Mouse (Mus musculus) embryonic facial prominence, embryonic 11.5 days (tissue): ENCODE measurements around the gene Pde2a. TPM values are rescaled to one million over a fixed set of nuclear protein-coding genes. Genes with fewer than 3 reads are reported as not detected.

Experiments used
- ATAC-seq: fragments of 200-750 bp; cut with Nextera tagmentation; replicated peaks from 2 replicates; pipeline ENCODE4 v1.8.0; 2017; ENCODE audit warnings: low read depth; ENCODE audit not compliant: insufficient number of reproducible peaks, low FRiP score, low TSS enrichment
- DNase-seq: peaks from one replicate; pipeline ENCODE4 v3.0.0-alpha.2; 2015; ENCODE audit warnings: low spot score
- H3K27ac ChIP-seq: fragments of 300-500 bp; sonication (generic); replicated peaks from 2 replicates; pipeline ENCODE4 v1.5.1; 2014; ENCODE audit warnings: mild to moderate bottlenecking, low read depth, low read length, control low read depth
- H3K27me3 ChIP-seq: fragments of 300-500 bp; sonication (generic); 2 replicates; pipeline ENCODE4 v1.6.1; 2014; ENCODE audit warnings: mild to moderate bottlenecking, low read length, moderate library complexity, mixed read lengths; ENCODE audit not compliant: control insufficient read depth, insufficient read depth
- H3K36me3 ChIP-seq: fragments of 300-500 bp; sonication (generic); replicated peaks from 2 replicates; pipeline ENCODE4 v1.6.1; 2014; ENCODE audit warnings: low read depth, mild to moderate bottlenecking, low read length, moderate library complexity, mixed read lengths; ENCODE audit not compliant: control insufficient read depth, insufficient read depth
- H3K4me1 ChIP-seq: fragments of 300-500 bp; sonication (generic); 2 replicates; pipeline ENCODE4 v1.6.1; 2014; ENCODE audit warnings: low read length, mixed read lengths; ENCODE audit not compliant: control insufficient read depth, insufficient read depth
- H3K4me2 ChIP-seq: fragments of 300-500 bp; sonication (generic); 2 replicates; pipeline ENCODE4 v1.6.1; 2014; ENCODE audit warnings: low read depth, mild to moderate bottlenecking, control low read depth, low read length, moderate library complexity
- H3K4me3 ChIP-seq: fragments of 300-500 bp; sonication (generic); 2 replicates; pipeline ENCODE4 v1.5.1; 2014; ENCODE audit warnings: low read depth, low read length, control low read depth
- H3K9ac ChIP-seq: fragments of 300-500 bp; sonication (generic); replicated peaks from 2 replicates; pipeline ENCODE4 v1.6.1; 2014; ENCODE audit warnings: mild to moderate bottlenecking, control low read depth, low read length
- H3K9me3 ChIP-seq: fragments of 300-500 bp; sonication (generic); replicated peaks from 2 replicates; pipeline ENCODE4 v1.6.1; 2016; ENCODE audit warnings: mild to moderate bottlenecking, low read length, inconsistent platforms, mixed read lengths; ENCODE audit not compliant: control insufficient read depth
- WGBS: fragments of 180-500 bp; shearing (Covaris S2); extraction: QIAGEN DNeasy Blood & Tissue Kit; methylation state at CpG from one replicate; pipeline ENCODE4 v1.1.7; 2014; 5-methylcytosine and 5-hydroxymethylcytosine counted together
- polyA plus RNA-seq: library from polyadenylated mRNA; unstranded; fragments of >200 nt; fragmentation: Nextera tagmentation; extraction: Ambion mirVana; gene quantifications from 2 replicates; pipeline ENCODE4 v1.2.1, GENCODE M21; 2014

Gene Pde2a
- polyA plus RNA-seq, 1 experiment from 2014 or later = 10.6 TPM

DNA sequence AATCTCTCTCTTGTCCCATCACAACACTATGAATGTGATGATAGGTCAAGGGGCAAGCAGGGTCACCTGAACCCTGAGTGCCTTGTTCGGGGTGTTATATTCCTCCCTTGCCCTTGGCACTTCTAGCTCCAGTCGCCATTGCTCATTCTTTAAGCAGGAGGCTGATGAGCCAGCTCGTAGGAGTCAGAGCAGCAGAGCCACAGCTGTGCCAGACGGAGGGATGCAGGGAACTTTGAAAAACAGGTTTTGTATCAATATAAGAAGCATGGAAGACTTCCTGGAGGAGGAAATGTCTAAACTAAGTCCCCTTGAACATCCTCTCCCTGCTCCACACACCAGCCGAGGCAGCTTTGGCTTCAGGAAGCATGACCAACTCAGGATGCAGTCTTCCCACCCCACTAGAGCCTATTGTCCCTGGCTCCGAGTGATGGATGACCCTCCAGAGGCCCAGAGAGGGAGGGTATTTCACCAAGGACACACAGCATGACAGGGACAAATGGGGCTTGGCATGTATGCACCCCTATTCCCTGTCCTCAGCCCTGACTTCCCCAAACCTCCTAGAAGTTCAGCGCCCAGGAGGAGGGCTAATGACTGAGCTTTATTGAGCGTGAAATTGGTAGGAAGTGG lies 60.5 kb downstream of the Pde2a start:
- no peak overlapping the region for H3K9ac ChIP-seq
- no peaks in the 10 kb centered on the region for H3K27me3 ChIP-seq
- no peak overlapping the region for H3K27ac ChIP-seq
- H3K36me3 ChIP-seq = no peaks in the 10 kb centered on the region
- WGBS = 56% methylated on average over 8 of the region's 8 CpGs
- H3K4me1 ChIP-seq = no peaks in the 10 kb centered on the region
- no peak for ATAC-seq
- H3K4me2 ChIP-seq = no peak overlapping the region
- no peaks in the 10 kb centered on the region for H3K9me3 ChIP-seq
- no peak for DNase-seq
- H3K4me3 ChIP-seq = no peak overlapping the region

- WGBS = 81% methylated on average over 9 of the region's 9 CpGs
- H3K36me3 ChIP-seq = no peaks in the 10 kb centered on the region
- no peaks in the 10 kb centered on the region for H3K9me3 ChIP-seq
- DNase-seq = no peak
- ATAC-seq = no peak
- H3K4me1 ChIP-seq = no peaks in the 10 kb centered on the region
- no peak overlapping the region for H3K4me2 ChIP-seq
- no peak overlapping the region for H3K9ac ChIP-seq
- H3K4me3 ChIP-seq = no peak overlapping the region
- H3K27me3 ChIP-seq = no peaks in the 10 kb centered on the region
- H3K27ac ChIP-seq = no peak overlapping the region
Measured at GRCm38 (mm10) chr7:101482499-101483081, 61.1 kb downstream of the Pde2a start.

- DNase-seq = no peak
- WGBS = 68% methylated on average over 9 of the region's 9 CpGs
- Histone ChIP-seq H3K36me3 (no peaks in the 10 kb centered on the region), H3K4me3 (no peak overlapping the region), H3K4me1 (no peaks in the 10 kb centered on the region), H3K4me2 (no peak overlapping the region), H3K9me3 (no peaks in the 10 kb centered on the region), H3K27me3 (no peaks in the 10 kb centered on the region), H3K27ac (no peak overlapping the region), H3K9ac (no peak overlapping the region)
- ATAC-seq = no peak
Measured at GRCm38 (mm10) chr7:101483498-101484115, 62.1 kb downstream of the Pde2a start.

- 73% methylated on average over 5 of the region's 5 CpGs for WGBS
- H3K27ac ChIP-seq = no peak overlapping the region
- no peak for DNase-seq
- no peak overlapping the region for H3K4me2 ChIP-seq
- no peaks in the 10 kb centered on the region for H3K9me3 ChIP-seq
- no peaks in the 10 kb centered on the region for H3K4me1 ChIP-seq
- no peaks in the 10 kb centered on the region for H3K36me3 ChIP-seq
- no peak overlapping the region for H3K4me3 ChIP-seq
- H3K27me3 ChIP-seq = no peaks in the 10 kb centered on the region
- ATAC-seq = no peak
- no peak overlapping the region for H3K9ac ChIP-seq
Measured at GRCm38 (mm10) chr7:101487102-101487501, 65.6 kb downstream of the Pde2a start.

GRCm38 (mm10) chr7:101490952-101491351 lies 69.5 kb downstream of the Pde2a start:
- Histone ChIP-seq H3K4me2 (no peak overlapping the region), H3K27me3 (no peaks in the 10 kb centered on the region), H3K4me3 (no peak overlapping the region), H3K9ac (no peak overlapping the region), H3K4me1 (no peaks in the 10 kb centered on the region), H3K36me3 (no peaks in the 10 kb centered on the region), H3K9me3 (no peaks in the 10 kb centered on the region), H3K27ac (no peak overlapping the region)
- WGBS = 62% methylated on average over 4 of the region's 4 CpGs
- ATAC-seq (no peak), DNase-seq (no peak)

- WGBS = 78% methylated on average over 3 of the region's 3 CpGs
- Histone ChIP-seq H3K27ac (no peak overlapping the region), H3K4me2 (no peak overlapping the region), H3K9me3 (no peaks in the 10 kb centered on the region), H3K4me3 (no peak overlapping the region), H3K36me3 (no peaks in the 10 kb centered on the region), H3K9ac (no peak overlapping the region), H3K27me3 (no peaks in the 10 kb centered on the region), H3K4me1 (no peaks in the 10 kb centered on the region; the same call in 1 of the 2 replicates)
- DNase-seq (no peak), ATAC-seq (no peak)
Measured at GRCm38 (mm10) chr7:101498385-101498784, 76.9 kb downstream of the Pde2a start.

GRCm38 (mm10) chr7:101499251-101499650 lies 77.8 kb downstream of the Pde2a start:
- Histone ChIP-seq H3K9me3 (no peaks in the 10 kb centered on the region), H3K4me2 (no peak overlapping the region), H3K4me1 (no peaks in the 10 kb centered on the region; the same call in none of the 2 replicates), H3K4me3 (no peak overlapping the region), H3K9ac (no peak overlapping the region), H3K27me3 (peaks cover 3% of the 10 kb centered on the region; the same call in 1 of the 2 replicates), H3K27ac (no peak overlapping the region), H3K36me3 (no peaks in the 10 kb centered on the region)
- 57% methylated on average over 9 of the region's 10 CpGs for WGBS
- DNase-seq (no peak), ATAC-seq (no peak)

DNA sequence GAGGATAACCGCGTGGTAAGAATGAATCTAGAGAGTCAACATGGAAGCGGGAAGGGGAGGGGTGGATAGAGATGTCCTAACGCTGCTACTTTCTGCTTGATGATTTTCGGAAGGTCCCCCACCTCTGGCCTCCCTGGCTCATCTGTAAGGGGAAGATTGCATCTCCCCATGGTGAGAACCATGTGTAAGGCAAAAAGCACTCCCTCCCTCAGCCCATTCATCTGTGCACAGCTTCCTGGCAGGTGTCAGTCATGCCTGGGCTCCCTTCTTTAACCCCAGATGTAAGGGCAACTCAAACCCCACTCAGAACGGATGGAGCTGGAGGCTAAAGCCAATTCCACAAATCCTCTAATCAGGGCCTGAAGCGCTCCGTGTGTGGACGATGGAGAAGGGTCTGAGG lies 78.2 kb downstream of the Pde2a start:
- no peak for ATAC-seq
- no peak overlapping the region for H3K9ac ChIP-seq
- no peak overlapping the region for H3K4me3 ChIP-seq
- H3K9me3 ChIP-seq = no peaks in the 10 kb centered on the region
- H3K27ac ChIP-seq = no peak overlapping the region
- no peak overlapping the region for H3K4me2 ChIP-seq
- H3K36me3 ChIP-seq = no peaks in the 10 kb centered on the region
- WGBS = 77% methylated on average over 9 of the region's 9 CpGs
- H3K27me3 ChIP-seq = peaks cover 3% of the 10 kb centered on the region; the same call in 1 of the 2 replicates
- no peak for DNase-seq
- no peaks in the 10 kb centered on the region; the same call in none of the 2 replicates for H3K4me1 ChIP-seq
